Mouse (Mus musculus): ENCODE data around the gene Naa50.

DNA sequence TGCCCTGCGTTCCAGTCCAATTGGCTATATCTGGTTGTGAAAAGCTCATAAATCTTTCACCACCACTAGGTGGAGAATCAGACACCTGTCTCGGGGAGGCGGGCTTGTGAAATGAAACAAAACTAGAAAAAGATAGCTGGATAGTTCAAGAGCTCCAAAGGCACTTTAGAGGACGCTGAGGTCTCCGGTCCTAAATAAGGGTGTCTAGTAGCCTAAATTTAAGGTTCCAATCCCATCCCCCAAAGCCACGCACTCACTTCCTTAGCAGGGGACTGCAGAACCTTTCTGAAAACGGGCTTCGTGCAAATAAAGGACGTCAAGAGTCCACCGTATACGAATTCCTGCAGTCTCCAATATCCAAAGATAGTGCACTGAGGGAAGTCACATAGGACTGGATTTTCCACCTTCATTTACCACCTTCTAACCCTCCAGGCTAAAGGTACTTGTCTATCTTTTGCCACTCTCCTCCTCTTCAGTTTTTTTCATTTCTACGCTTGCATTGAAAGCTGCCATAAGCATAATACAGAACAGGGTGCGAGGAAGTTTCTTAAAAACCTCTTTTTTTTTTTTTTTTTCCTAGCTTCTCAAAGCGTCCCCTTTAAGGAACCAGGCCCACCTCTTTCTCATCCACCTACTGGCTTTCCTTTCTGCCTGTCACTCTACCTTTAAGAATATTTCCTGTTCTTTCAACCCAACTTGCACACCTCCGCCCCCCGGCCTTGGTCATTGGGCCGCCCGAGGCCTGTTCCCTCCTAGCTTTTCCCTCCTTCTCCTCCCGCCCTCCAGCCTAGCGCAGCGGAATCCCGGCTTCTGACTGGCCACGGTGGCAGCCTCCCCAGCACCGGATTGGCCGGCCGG, 32.9 kb downstream of the Naa50 start:
- TF ChIP-seq POLR2A (IDR thresholded peaks at IDR 0.05; ENCODE audit: borderline replicate concordance, control insufficient read depth, low read depth, low read length) (no peak), CTCF (IDR thresholded peaks at IDR 0.05; ENCODE audit: control insufficient read depth, insufficient read depth, low read length) (no peak)

All from bone marrow, adult 2 months (tissue).